Mouse (Mus musculus): ENCODE data around the gene Serf2.
"Not testable (repeated sequence)": the region's sequence is repeated elsewhere in the genome, so short reads cannot be mapped to it uniquely, and the experiment has no call there.

Serf2 gene

GRCm38 (mm10) chr2:121480916-121481315 is 31.9 kb downstream of the Serf2 start:
- in situ Hi-C loops (cut with MboI; ENCODE audit: unreplicated experiment in 2 of 2): loop anchor here (5.0 kb wide), 1 partner anchor 74 kb away; no protein-coding TSS in a partner anchor

- in situ Hi-C loops (cut with MboI; ENCODE audit: unreplicated experiment in 2 of 2): loop anchor here (5.0 kb wide), 1 partner anchor 76 kb away; no protein-coding TSS in a partner anchor
Measured at GRCm38 (mm10) chr2:121483576-121483975, 34.6 kb downstream of the Serf2 start.

DNA sequence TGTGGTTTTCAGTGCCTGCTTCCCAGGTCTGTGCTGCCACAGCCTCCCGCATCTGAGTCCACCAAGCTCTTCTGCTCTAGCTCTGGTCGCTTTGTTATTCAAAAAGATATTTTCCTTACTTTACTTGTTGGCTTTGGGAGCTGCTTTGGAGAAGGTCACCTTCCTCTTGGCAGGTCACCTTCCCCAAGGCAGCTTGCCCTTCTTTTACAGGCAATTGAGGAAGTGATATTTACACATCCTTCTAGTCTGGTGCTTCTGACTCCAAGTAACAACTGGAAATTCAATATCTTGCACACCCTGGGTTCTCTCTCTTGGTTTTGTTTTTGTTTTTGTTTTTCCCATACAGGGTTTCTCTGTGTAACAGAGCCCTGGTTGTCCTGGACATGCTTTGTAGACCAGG is 35.4 kb downstream of the Serf2 start:
- in situ Hi-C loops (cut with MboI; ENCODE audit: unreplicated experiment in 2 of 2): loop anchor here (5.0 kb wide), 1 partner anchor 77 kb away; no protein-coding TSS in a partner anchor

- in situ Hi-C loops (cut with MboI; ENCODE audit: unreplicated experiment in 2 of 2): not testable (repeated sequence)
Measured at GRCm38 (mm10) chr2:121501550-121501949, 52.6 kb downstream of the Serf2 start.

- in situ Hi-C loops (cut with MboI; ENCODE audit: unreplicated experiment in 2 of 2): not testable (repeated sequence)
Measured at GRCm38 (mm10) chr2:121505942-121506882, 57.2 kb downstream of the Serf2 start, which contains the start of the genes Mfap1a and Wdr76. TSS of gene Mfap1a (minus strand) at chr2:121506665. TSS of gene Wdr76 (plus strand) at chr2:121506723.

GRCm38 (mm10) chr2:121507173-121507950 is 58.4 kb downstream of the Serf2 start:
- in situ Hi-C loops (cut with MboI; ENCODE audit: unreplicated experiment in 2 of 2): no loop called here

Measured in v-Abl transformed pro-B cells (cell line).